Mouse (Mus musculus) myocyte (in vitro differentiated cells): ENCODE results near the gene Glyr1. TPM values are rescaled to one million over a fixed set of nuclear protein-coding genes. Genes with fewer than 3 reads are reported as not detected.
A peak's percentile ranks its signal among the peaks of the same experiment; 100 is the strongest.

ENCODE experiments used
- H3K27me3 ChIP-seq: one replicate; pipeline ENCODE4 v1.6.1; 2011; ENCODE audit not compliant: control insufficient read depth, insufficient read depth, insufficient read length
- H3K36me3 ChIP-seq: one replicate; pipeline ENCODE4 v1.6.1; 2011; ENCODE audit not compliant: control insufficient read depth, insufficient read depth
- H3K4me2 ChIP-seq: one replicate; pipeline ENCODE4 v1.6.1; 2011; ENCODE audit warnings: low read depth, control low read depth
- H3K4me3 ChIP-seq: one replicate; pipeline ENCODE4 v1.5.1; 2011; ENCODE audit warnings: mild to moderate bottlenecking, control low read depth, moderate library complexity
- H3K79me2 ChIP-seq: one replicate; pipeline ENCODE4 v1.6.1; 2011; ENCODE audit not compliant: control insufficient read depth, insufficient read depth
- H3ac ChIP-seq: one replicate; pipeline ENCODE4 v1.6.1; 2011; ENCODE audit not compliant: control insufficient read depth, insufficient read length
- CEBPB ChIP-seq: IDR thresholded peaks from 2 replicates; pipeline ENCODE4 v1.6.1; 2011; ENCODE audit warnings: mild to moderate bottlenecking, moderate library complexity; ENCODE audit not compliant: poor library complexity, insufficient read depth, severe bottlenecking
- E2F4 ChIP-seq: IDR thresholded peaks from one replicate; pipeline ENCODE4 v1.6.1; 2011; ENCODE audit warnings: mild to moderate bottlenecking, control low read depth, moderate library complexity; ENCODE audit not compliant: insufficient read depth
- MAX ChIP-seq: IDR thresholded peaks from one replicate; pipeline ENCODE4 v1.6.1; 2011; ENCODE audit warnings: low read depth, mild to moderate bottlenecking, control low read depth
- MYOD1 ChIP-seq, 3 experiments: IDR thresholded peaks; one replicate each; pipeline ENCODE4 v1.6.1; 2011; ENCODE audit warnings: control low read depth in 2 of 3, low read depth in 2 of 3, mild to moderate bottlenecking in 2 of 3, moderate library complexity in 1 of 3; ENCODE audit not compliant: insufficient read length in 2 of 3, control insufficient read depth in 1 of 3
- MYOG ChIP-seq, 3 experiments: IDR thresholded peaks; one replicate each; pipeline ENCODE4 v1.6.1; 2011; ENCODE audit warnings: control low read depth in 2 of 3, low read depth in 2 of 3, mild to moderate bottlenecking in 2 of 3; ENCODE audit not compliant: insufficient read length in 2 of 3, control insufficient read depth in 1 of 3, insufficient read depth in 1 of 3
- POLR2A ChIP-seq: IDR thresholded peaks from one replicate; pipeline ENCODE4 v1.6.1; 2011; ENCODE audit warnings: low read depth, mild to moderate bottlenecking, control low read depth, moderate library complexity; ENCODE audit not compliant: insufficient read length
- POLR2AphosphoS2 ChIP-seq: IDR thresholded peaks from one replicate; pipeline ENCODE4 v1.6.1; 2011; ENCODE audit warnings: low read depth, control low read depth; ENCODE audit not compliant: insufficient read length
- REST ChIP-seq: IDR thresholded peaks from one replicate; pipeline ENCODE4 v1.6.1; 2011; ENCODE audit warnings: mild to moderate bottlenecking, control low read depth, moderate library complexity; ENCODE audit not compliant: insufficient read depth, insufficient read length
- SRF ChIP-seq: IDR thresholded peaks from one replicate; pipeline ENCODE4 v1.6.1; 2011; ENCODE audit warnings: low read depth; ENCODE audit not compliant: control insufficient read depth, insufficient read length
- TCF12 ChIP-seq: IDR thresholded peaks from one replicate; pipeline ENCODE4 v1.6.1; 2011; ENCODE audit warnings: mild to moderate bottlenecking, control low read depth; ENCODE audit not compliant: poor library complexity, insufficient read depth, severe bottlenecking
- TCF3 ChIP-seq: IDR thresholded peaks from one replicate; pipeline ENCODE4 v1.6.1; 2011; ENCODE audit warnings: low read depth, control low read depth; ENCODE audit not compliant: insufficient read length
- USF1 ChIP-seq: IDR thresholded peaks from one replicate; pipeline ENCODE4 v1.6.1; 2011; ENCODE audit warnings: low read depth, mild to moderate bottlenecking, control low read depth, moderate library complexity
- polyA plus RNA-seq: library from polyadenylated mRNA; unstranded; fragments of >200 nt; fragmentation: generic; extraction: Trizol; gene quantifications from one replicate; pipeline ENCODE4 v1.2.1, GENCODE M21; 2012; ENCODE audit warnings: missing spikeins

Glyr1 gene
- polyA plus RNA-seq, 1 experiment: 37.0 TPM

DNA sequence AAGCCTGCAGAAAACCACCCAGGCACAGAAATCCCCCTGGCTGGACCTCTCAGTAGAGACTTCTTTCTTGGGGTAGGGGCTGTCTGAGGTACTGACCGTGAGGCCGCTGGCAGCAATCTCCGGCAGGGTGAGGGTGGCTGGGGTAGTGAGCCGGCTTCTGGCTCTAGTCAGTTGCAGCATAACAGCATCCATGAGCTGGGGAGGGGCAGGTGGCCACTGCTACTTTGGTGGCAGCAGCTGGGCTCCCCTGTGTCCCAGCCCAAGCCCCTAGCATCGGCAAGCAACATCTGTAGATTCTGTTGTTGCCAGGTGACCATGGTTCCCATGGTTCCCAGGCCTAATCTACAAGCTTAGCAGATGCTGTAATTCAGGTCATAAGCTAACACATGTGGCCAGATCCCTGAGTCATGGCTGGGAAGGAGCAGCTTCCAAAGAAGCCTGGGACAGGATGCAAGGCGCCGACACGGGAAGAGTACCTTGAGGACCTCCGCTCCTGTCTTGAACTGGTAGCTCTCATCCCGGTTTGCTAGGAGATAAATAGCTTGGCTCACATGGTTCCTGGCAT, 39.2 kb downstream of the Glyr1 start:
- Histone ChIP-seq H3K4me3 (no peak overlapping the region), H3K36me3 (no peaks in the 10 kb centered on the region), H3K27me3 (no peaks in the 10 kb centered on the region), H3ac (no peak overlapping the region), H3K4me2 (no peak overlapping the region), H3K79me2 (no peaks in the 10 kb centered on the region)
- TF ChIP-seq SRF (no peak), E2F4 (no peak), TCF12 (no peak), MYOG (IDR thresholded peaks at IDR 0.05; ENCODE audit: control insufficient read depth in 1 of 3, insufficient read depth in 1 of 3, insufficient read length in 2 of 3, low read depth in 2 of 3) (no peak), CEBPB (no peak), MAX (no peak), REST (no peak), TCF3 (no peak), USF1 (no peak), POLR2A (no peak), POLR2AphosphoS2 (no peak), MYOD1 (IDR thresholded peaks at IDR 0.05; ENCODE audit: control insufficient read depth in 1 of 3, insufficient read length in 2 of 3, low read depth in 2 of 3) (no peak)

DNA sequence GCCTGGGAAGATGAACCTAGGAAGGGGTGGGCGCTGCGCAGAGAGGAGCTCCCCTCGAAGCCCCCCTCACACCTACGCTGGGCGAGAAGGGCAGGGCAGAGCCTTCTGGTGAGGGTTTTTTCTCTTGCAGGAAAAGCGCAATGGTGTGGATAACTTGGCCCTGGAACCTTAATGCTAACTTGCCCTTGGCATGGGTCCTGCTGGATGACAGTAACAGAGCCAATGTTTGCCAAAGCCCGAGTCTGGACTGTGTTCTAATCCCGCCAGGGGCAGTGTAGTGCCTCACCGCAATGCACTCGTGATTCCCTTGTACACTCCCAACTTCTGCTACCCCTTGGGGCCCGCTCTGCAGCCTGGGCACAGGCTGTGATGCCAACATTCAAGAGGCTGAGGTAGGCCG, 41.6 kb downstream of the Glyr1 start:
- Histone ChIP-seq H3K79me2 (no peaks in the 10 kb centered on the region), H3K27me3 (no peaks in the 10 kb centered on the region), H3ac (no peak overlapping the region), H3K4me2 (no peak overlapping the region), H3K4me3 (no peak overlapping the region), H3K36me3 (no peaks in the 10 kb centered on the region)
- TF ChIP-seq POLR2AphosphoS2 (no peak), CEBPB (no peak), E2F4 (no peak), TCF3 (no peak), MAX (no peak), POLR2A (no peak), MYOG (IDR thresholded peaks at IDR 0.05; ENCODE audit: control insufficient read depth in 1 of 3, insufficient read depth in 1 of 3, insufficient read length in 2 of 3, low read depth in 2 of 3) (no peak), TCF12 (no peak)

GRCm38 (mm10) chr16:5007492-5007891, 42.2 kb downstream of the Glyr1 start:
- no peaks in the 10 kb centered on the region for H3K27me3 ChIP-seq
- no peak for TF ChIP-seq USF1
- no peak for TF ChIP-seq E2F4
- TF ChIP-seq MYOD1 (IDR thresholded peaks at IDR 0.05; ENCODE audit: control insufficient read depth in 1 of 3, insufficient read length in 2 of 3, low read depth in 2 of 3): no peak
- no peak for TF ChIP-seq POLR2A
- H3K79me2 ChIP-seq: no peaks in the 10 kb centered on the region
- H3K4me3 ChIP-seq: no peak overlapping the region
- H3ac ChIP-seq: no peak overlapping the region
- no peaks in the 10 kb centered on the region for H3K36me3 ChIP-seq
- H3K4me2 ChIP-seq: no peak overlapping the region

GRCm38 (mm10) chr16:5007067-5007466, 42.6 kb downstream of the Glyr1 start, which contains the start of gene Smim22:
Gene Smim22 (plus strand): TSS chr16:5007288.
- no peak within 1 kb of the TSS for H3ac ChIP-seq
- no peaks in the 10 kb centered on the region for H3K36me3 ChIP-seq
- no peak within 1 kb of the TSS for H3K4me3 ChIP-seq
- no peaks in the 10 kb centered on the region for H3K79me2 ChIP-seq
- H3K4me2 ChIP-seq: no peak within 1 kb of the TSS
- H3K27me3 ChIP-seq: no peaks in the 10 kb centered on the region
- peak in 1 of 3 experiments; percentile 8 for TF ChIP-seq MYOD1 (IDR thresholded peaks at IDR 0.05; ENCODE audit: control insufficient read depth in 1 of 3, insufficient read length in 2 of 3, low read depth in 2 of 3)
- peak in 1 of 3 experiments; percentile 72 for TF ChIP-seq MYOG (IDR thresholded peaks at IDR 0.05; ENCODE audit: control insufficient read depth in 1 of 3, insufficient read depth in 1 of 3, insufficient read length in 2 of 3, low read depth in 2 of 3)
- TF ChIP-seq TCF3: no peak

DNA sequence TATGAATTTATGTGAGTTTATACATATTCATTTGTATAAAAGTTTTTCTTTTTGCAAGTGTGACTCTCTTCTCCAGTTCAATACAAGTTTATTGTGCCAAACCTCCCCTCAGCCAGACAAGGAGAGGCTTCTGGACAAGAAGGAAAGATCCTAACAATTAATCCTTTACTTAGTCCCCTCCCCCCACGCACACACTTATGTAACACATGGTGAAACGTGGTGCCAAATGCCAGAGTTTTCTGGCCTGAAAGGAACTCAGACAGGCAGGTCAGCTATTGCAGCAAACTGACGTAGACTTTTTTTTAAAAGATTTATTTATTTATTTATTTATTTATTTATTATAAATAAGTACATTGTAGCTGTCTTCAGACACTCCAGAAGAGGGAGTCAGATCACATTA, 49.1 kb downstream of the Glyr1 start:
- Histone ChIP-seq H3K36me3 (no peaks in the 10 kb centered on the region), H3ac (no peak overlapping the region), H3K4me3 (no peak overlapping the region), H3K4me2 (no peak overlapping the region), H3K79me2 (no peaks in the 10 kb centered on the region), H3K27me3 (peaks cover 8% of the 10 kb centered on the region)
- TF ChIP-seq POLR2A (no peak), REST (no peak), MYOD1 (IDR thresholded peaks at IDR 0.05; ENCODE audit: control insufficient read depth in 1 of 3, insufficient read length in 2 of 3, low read depth in 2 of 3) (no peak), TCF3 (no peak), E2F4 (no peak), TCF12 (no peak), SRF (no peak), MYOG (IDR thresholded peaks at IDR 0.05; ENCODE audit: control insufficient read depth in 1 of 3, insufficient read depth in 1 of 3, insufficient read length in 2 of 3, low read depth in 2 of 3) (no peak), USF1 (no peak), MAX (no peak), POLR2AphosphoS2 (no peak), CEBPB (no peak)
